Mouse (Mus musculus): ENCODE measurements at regions not wholly inside any gene's neighbourhood (a gene's known extent, or its start where the extent isn't known, plus 50 kb on each side); places are given as distances from the start of the nearest gene placed in this dataset.

- no peak for DNase-seq (ENCODE audit: low spot score)
- no peaks in the 10 kb centered on the region for H3K27me3 ChIP-seq (replicated peaks; ENCODE audit: low read depth, poor library complexity, severe bottlenecking)
Measured at GRCm38 (mm10) chr1:76819906-76820305, 695.0 kb downstream of the Epha4 start.

GRCm38 (mm10) chr1:76821610-76822009 lies 693.3 kb downstream of the Epha4 start:
- Histone ChIP-seq H3K36me3 (replicated peaks) (no peaks in the 10 kb centered on the region), H3K4me3 (no peak overlapping the region), H3K27ac (replicated peaks) (no peak overlapping the region), H3K4me1 (no peaks in the 10 kb centered on the region), H3K9me3 (no peaks in the 10 kb centered on the region), H3K27me3 (replicated peaks; ENCODE audit: low read depth, poor library complexity, severe bottlenecking) (no peaks in the 10 kb centered on the region)
- DNase-seq (ENCODE audit: low spot score), result no peak
- 78% methylated on average over 3 of the region's 3 CpGs for WGBS

More at GRCm38 (mm10) chr1:76819906-76820305, 695.0 kb downstream of the Epha4 start:
- H3K4me1 ChIP-seq, result no peaks in the 10 kb centered on the region
- WGBS, result 91% methylated on average over 1 of the region's 1 CpGs
- H3K9me3 ChIP-seq, result no peaks in the 10 kb centered on the region
- H3K4me3 ChIP-seq, result no peak overlapping the region
- no peak overlapping the region for H3K27ac ChIP-seq (replicated peaks)
- H3K36me3 ChIP-seq (replicated peaks), result no peaks in the 10 kb centered on the region

- H3K4me1 ChIP-seq, result no peaks in the 10 kb centered on the region
- H3K27me3 ChIP-seq (replicated peaks; ENCODE audit: low read depth, poor library complexity, severe bottlenecking), result no peaks in the 10 kb centered on the region
- H3K4me3 ChIP-seq, result no peak overlapping the region
- H3K36me3 ChIP-seq (replicated peaks), result no peaks in the 10 kb centered on the region
- WGBS, result 76% methylated on average over 2 of the region's 2 CpGs
- H3K9me3 ChIP-seq, result no peaks in the 10 kb centered on the region
- no peak overlapping the region for H3K27ac ChIP-seq (replicated peaks)
- no peak for DNase-seq (ENCODE audit: low spot score)
Measured at GRCm38 (mm10) chr1:76829690-76830089, 685.2 kb downstream of the Epha4 start.

- no peaks in the 10 kb centered on the region for H3K27me3 ChIP-seq (replicated peaks; ENCODE audit: low read depth, poor library complexity, severe bottlenecking)
- H3K4me3 ChIP-seq, result no peak overlapping the region
- no peaks in the 10 kb centered on the region for H3K4me1 ChIP-seq
- no peaks in the 10 kb centered on the region for H3K36me3 ChIP-seq (replicated peaks)
- no peaks in the 10 kb centered on the region for H3K9me3 ChIP-seq
- H3K27ac ChIP-seq (replicated peaks), result no peak overlapping the region
- no peak for DNase-seq (ENCODE audit: low spot score)
- WGBS, result 76% methylated on average over 2 of the region's 2 CpGs
Measured at GRCm38 (mm10) chr1:76832311-76832710, 682.6 kb downstream of the Epha4 start.

GRCm38 (mm10) chr1:76835028-76835683 lies 679.7 kb downstream of the Epha4 start:
- DNase-seq (ENCODE audit: low spot score), result no peak
- Histone ChIP-seq H3K27ac (replicated peaks) (no peak overlapping the region), H3K27me3 (replicated peaks; ENCODE audit: low read depth, poor library complexity, severe bottlenecking) (no peaks in the 10 kb centered on the region), H3K4me3 (no peak overlapping the region), H3K4me1 (no peaks in the 10 kb centered on the region), H3K36me3 (replicated peaks) (no peaks in the 10 kb centered on the region), H3K9me3 (no peaks in the 10 kb centered on the region)
- 88% methylated on average over 6 of the region's 6 CpGs for WGBS

- H3K36me3 ChIP-seq (replicated peaks), result no peaks in the 10 kb centered on the region
- H3K4me3 ChIP-seq, result no peak overlapping the region
- no peaks in the 10 kb centered on the region for H3K27me3 ChIP-seq (replicated peaks; ENCODE audit: low read depth, poor library complexity, severe bottlenecking)
- peaks cover 15% of the 10 kb centered on the region for H3K4me1 ChIP-seq
- no peaks in the 10 kb centered on the region for H3K9me3 ChIP-seq
- DNase-seq (ENCODE audit: low spot score), result peak; percentile 25
- 25% methylated on average over 3 of the region's 3 CpGs for WGBS
- H3K27ac ChIP-seq (replicated peaks), result no peak overlapping the region
Measured at GRCm38 (mm10) chr1:76849346-76849745, 665.5 kb downstream of the Epha4 start.

GRCm38 (mm10) chr1:76866304-76866968 lies 648.5 kb downstream of the Epha4 start:
- Histone ChIP-seq H3K4me1 (peaks cover 11% of the 10 kb centered on the region), H3K27me3 (replicated peaks; ENCODE audit: low read depth, poor library complexity, severe bottlenecking) (no peaks in the 10 kb centered on the region), H3K36me3 (replicated peaks) (no peaks in the 10 kb centered on the region), H3K27ac (replicated peaks) (peak overlapping the region; percentile 69), H3K9me3 (no peaks in the 10 kb centered on the region), H3K4me3 (peak overlapping the region; percentile 14; the same call in 1 of the 2 replicates)
- WGBS, result 48% methylated on average over 15 of the region's 15 CpGs
- DNase-seq (ENCODE audit: low spot score), result peak; percentile 62

GRCm38 (mm10) chr1:76873207-76873606 lies 641.7 kb downstream of the Epha4 start:
- Histone ChIP-seq H3K27me3 (replicated peaks; ENCODE audit: low read depth, poor library complexity, severe bottlenecking) (no peaks in the 10 kb centered on the region), H3K4me1 (no peaks in the 10 kb centered on the region), H3K9me3 (no peaks in the 10 kb centered on the region), H3K4me3 (no peak overlapping the region), H3K27ac (replicated peaks) (no peak overlapping the region), H3K36me3 (replicated peaks) (no peaks in the 10 kb centered on the region)
- WGBS, result 85% methylated on average over 4 of the region's 4 CpGs
- no peak for DNase-seq (ENCODE audit: low spot score)

GRCm38 (mm10) chr1:76880111-76880782 lies 634.6 kb downstream of the Epha4 start:
- 40% methylated on average over 6 of the region's 6 CpGs for WGBS
- H3K4me1 ChIP-seq, result peaks cover 18% of the 10 kb centered on the region
- no peak for DNase-seq (ENCODE audit: low spot score)
- peak overlapping the region; percentile 4; the same call in 1 of the 2 replicates for H3K27ac ChIP-seq (replicated peaks)
- no peaks in the 10 kb centered on the region for H3K27me3 ChIP-seq (replicated peaks; ENCODE audit: low read depth, poor library complexity, severe bottlenecking)
- H3K36me3 ChIP-seq (replicated peaks), result no peaks in the 10 kb centered on the region
- H3K9me3 ChIP-seq, result no peaks in the 10 kb centered on the region
- no peak overlapping the region for H3K4me3 ChIP-seq

GRCm38 (mm10) chr1:76880783-76881145 lies 634.1 kb downstream of the Epha4 start:
- Histone ChIP-seq H3K36me3 (replicated peaks) (no peaks in the 10 kb centered on the region), H3K27ac (replicated peaks) (peak overlapping the region; percentile 4; the same call in 1 of the 2 replicates), H3K4me3 (no peak overlapping the region), H3K27me3 (replicated peaks; ENCODE audit: low read depth, poor library complexity, severe bottlenecking) (no peaks in the 10 kb centered on the region), H3K4me1 (peaks cover 18% of the 10 kb centered on the region), H3K9me3 (no peaks in the 10 kb centered on the region)
- peak; percentile 58 for DNase-seq (ENCODE audit: low spot score)
- 30% methylated on average over 4 of the region's 4 CpGs for WGBS

- WGBS, result 46% methylated on average over 17 of the region's 17 CpGs
- peaks cover 26% of the 10 kb centered on the region for H3K4me1 ChIP-seq
- H3K4me3 ChIP-seq, result no peak overlapping the region
- peak; percentile 57 for DNase-seq (ENCODE audit: low spot score)
- H3K27ac ChIP-seq (replicated peaks), result peak overlapping the region; percentile 82
- H3K27me3 ChIP-seq (replicated peaks; ENCODE audit: low read depth, poor library complexity, severe bottlenecking), result no peaks in the 10 kb centered on the region; the same call in 1 of the 2 replicates
- no peaks in the 10 kb centered on the region for H3K9me3 ChIP-seq
- no peaks in the 10 kb centered on the region for H3K36me3 ChIP-seq (replicated peaks)
Measured at GRCm38 (mm10) chr1:76896152-76896864, 618.6 kb downstream of the Epha4 start.

GRCm38 (mm10) chr1:76897431-76897830 lies 617.5 kb downstream of the Epha4 start:
- Histone ChIP-seq H3K27ac (replicated peaks) (peak overlapping the region; percentile 54), H3K4me1 (peaks cover 26% of the 10 kb centered on the region), H3K9me3 (no peaks in the 10 kb centered on the region), H3K4me3 (no peak overlapping the region), H3K27me3 (replicated peaks; ENCODE audit: low read depth, poor library complexity, severe bottlenecking) (no peaks in the 10 kb centered on the region; the same call in 1 of the 2 replicates), H3K36me3 (replicated peaks) (no peaks in the 10 kb centered on the region)
- 52% methylated on average over 6 of the region's 7 CpGs for WGBS
- DNase-seq (ENCODE audit: low spot score), result peak; percentile 58

All from embryonic facial prominence, embryonic 10.5 days (tissue).